Mouse (Mus musculus) thymus, postnatal 0 days (tissue): Measurements from ENCODE around the gene Nr0b1. TPM values are rescaled to one million over a fixed set of nuclear protein-coding genes. Genes with fewer than 3 reads are reported as not detected.

Experiments
- DNase-seq: peaks from one replicate; pipeline ENCODE4 v3.0.0-alpha.2; 2015; ENCODE audit warnings: low spot score
- polyA plus RNA-seq: library from polyadenylated mRNA; unstranded; fragments of >200 nt; fragmentation: Nextera tagmentation; extraction: Ambion mirVana; gene quantifications from 2 replicates; pipeline ENCODE4 v1.2.1, GENCODE M21; 2015

The Nr0b1 gene
- 0.17 and 0.18 TPM in 2 replicates for polyA plus RNA-seq

- no peak for DNase-seq
Observed at GRCm38 (mm10) chrX:86191614-86192419, at the start of gene Nr0b1. Gene Nr0b1 (plus strand): TSS chrX:86191764.

DNA sequence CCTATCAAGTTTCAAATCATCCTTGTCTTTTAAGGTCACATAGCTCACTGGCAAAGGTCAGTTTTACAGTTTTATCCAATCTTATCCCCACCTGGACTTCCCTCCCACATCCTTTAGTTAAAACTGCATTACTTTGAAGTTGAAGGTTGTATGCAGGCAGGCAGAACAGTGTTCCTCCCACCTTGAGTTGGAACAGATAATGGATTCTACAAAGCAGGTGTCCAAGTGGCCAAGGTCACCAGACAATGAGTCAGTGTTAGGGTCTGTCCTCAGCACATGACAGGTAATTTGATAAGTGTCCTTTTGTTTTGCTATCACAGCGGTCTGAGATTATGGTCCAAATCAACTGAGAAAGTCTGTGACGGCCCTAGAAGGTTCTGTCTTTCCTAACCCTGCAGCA, 4.3 kb upstream of the Nr0b1 start:
- no peak for DNase-seq

GRCm38 (mm10) chrX:86192420-86192994, 943 bp downstream of the Nr0b1 start:
- DNase-seq, result no peak

DNA sequence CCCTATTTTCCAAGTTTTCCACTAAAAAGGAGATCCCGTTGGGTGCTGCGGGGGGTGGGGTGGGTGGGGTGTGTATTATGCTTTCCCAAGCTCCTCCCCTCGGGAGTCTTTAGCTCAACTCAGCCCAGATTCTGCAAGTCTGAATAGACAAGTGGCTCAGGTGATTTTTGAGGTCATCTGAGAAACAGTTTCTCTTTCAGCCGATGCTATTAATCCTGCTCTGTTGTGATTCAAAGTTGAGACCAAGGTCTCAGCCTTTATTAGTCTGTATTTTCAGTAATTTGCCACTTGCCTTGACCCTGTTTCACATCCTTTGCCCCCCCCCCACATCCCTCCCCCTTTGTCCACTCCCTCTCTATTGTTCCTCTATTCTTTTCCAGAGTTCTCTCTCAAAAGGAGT, 1.8 kb downstream of the Nr0b1 start:
- DNase-seq, result no peak

DNA sequence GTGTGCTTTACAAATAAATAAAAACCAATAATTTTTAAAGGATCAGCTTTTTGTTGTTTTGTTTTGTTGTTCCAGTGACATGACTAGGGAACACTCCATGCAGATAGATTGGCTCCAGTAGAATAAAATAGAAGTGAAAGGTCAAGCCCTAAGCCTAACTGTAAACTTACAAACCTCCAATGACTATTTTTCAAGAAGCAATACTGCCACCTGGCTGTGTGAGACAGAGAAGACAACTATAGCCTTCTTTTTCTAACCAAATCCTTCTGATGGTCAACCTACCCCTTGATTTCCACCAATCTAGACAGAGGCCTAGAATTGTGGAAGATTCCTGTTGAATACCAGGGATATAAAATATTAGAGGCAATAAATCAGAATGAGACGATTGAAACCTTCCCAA, 45.7 kb downstream of the Nr0b1 start:
- DNase-seq, result no peak

Other genes with a start within 250 kb of the Nr0b1 start
- gene Samt3, start 147.6 kb upstream of the Nr0b1 start, polyA plus RNA-seq, result not detected in 2 replicates
- not detected in 2 replicates for gene Mageb4, start 113.3 kb downstream of the Nr0b1 start, polyA plus RNA-seq